Mouse (Mus musculus) right cerebral cortex, postnatal 14 days (tissue): ENCODE results near the gene Arid1b.
A peak's percentile ranks its signal among the peaks of the same experiment; 100 is the strongest.

Experiments used
- DNase-seq: peaks from one replicate; pipeline ENCODE4 v3.0.0; 2022

The Arid1b gene

GRCm38 (mm10) chr17:5022019-5022544 lies 27.9 kb downstream of the Arid1b start:
- DNase-seq: no peak

- no peak for DNase-seq
Measured at GRCm38 (mm10) chr17:5023745-5024144, 29.6 kb downstream of the Arid1b start.

- no peak for DNase-seq
Measured at GRCm38 (mm10) chr17:5025400-5025799, 31.3 kb downstream of the Arid1b start.

GRCm38 (mm10) chr17:5026578-5026977 lies 32.4 kb downstream of the Arid1b start:
- DNase-seq: no peak

GRCm38 (mm10) chr17:5029148-5029547 lies 35.0 kb downstream of the Arid1b start:
- no peak for DNase-seq

GRCm38 (mm10) chr17:5030290-5030689 lies 36.2 kb downstream of the Arid1b start:
- no peak for DNase-seq

GRCm38 (mm10) chr17:5033346-5033745 lies 39.2 kb downstream of the Arid1b start:
- DNase-seq: no peak

- DNase-seq: no peak
Measured at GRCm38 (mm10) chr17:5034201-5034600, 40.1 kb downstream of the Arid1b start.

- no peak for DNase-seq
Measured at GRCm38 (mm10) chr17:5036200-5036835, 42.2 kb downstream of the Arid1b start.

- no peak for DNase-seq
Measured at GRCm38 (mm10) chr17:5037199-5037598, 43.1 kb downstream of the Arid1b start.

GRCm38 (mm10) chr17:5039826-5040225 lies 45.7 kb downstream of the Arid1b start:
- DNase-seq: no peak

- DNase-seq: no peak
Measured at GRCm38 (mm10) chr17:5043871-5044270, 49.7 kb downstream of the Arid1b start.

- DNase-seq: no peak
Measured at GRCm38 (mm10) chr17:5045613-5046012, 51.5 kb downstream of the Arid1b start.

- DNase-seq: no peak
Measured at GRCm38 (mm10) chr17:5047373-5047772, 53.2 kb downstream of the Arid1b start.

- DNase-seq: no peak
Measured at GRCm38 (mm10) chr17:5050266-5050665, 56.1 kb downstream of the Arid1b start.

- no peak for DNase-seq
Measured at GRCm38 (mm10) chr17:5050970-5051530, 56.9 kb downstream of the Arid1b start.

GRCm38 (mm10) chr17:5052091-5052799 lies 58.1 kb downstream of the Arid1b start:
- DNase-seq: no peak

- DNase-seq: no peak
Measured at GRCm38 (mm10) chr17:5052800-5053179, 58.7 kb downstream of the Arid1b start.

GRCm38 (mm10) chr17:5053201-5053600 lies 59.1 kb downstream of the Arid1b start:
- no peak for DNase-seq

GRCm38 (mm10) chr17:5055412-5055811 lies 61.3 kb downstream of the Arid1b start:
- DNase-seq: no peak

- DNase-seq: no peak
Measured at GRCm38 (mm10) chr17:5056654-5057053, 62.5 kb downstream of the Arid1b start.

GRCm38 (mm10) chr17:5057286-5057685 lies 63.2 kb downstream of the Arid1b start:
- no peak for DNase-seq

- DNase-seq: peak; percentile 24
Measured at GRCm38 (mm10) chr17:5057944-5058720, 64.0 kb downstream of the Arid1b start.
